Mouse (Mus musculus): ENCODE data around the gene Mgat2. TPM values are rescaled to one million over a fixed set of nuclear protein-coding genes. Genes with fewer than 3 reads are reported as not detected.
A peak's percentile ranks its signal among the peaks of the same experiment; 100 is the strongest.
"Not testable (repeated sequence)": the region's sequence is repeated elsewhere in the genome, so short reads cannot be mapped to it uniquely, and the experiment has no call there.

The Mgat2 gene
- total RNA-seq, 2 experiments from 2014 or later, result 6.0 to 7.3 TPM

GRCm38 (mm10) chr12:69164904-69165303 lies 19.1 kb upstream of the Mgat2 start:
- no peak overlapping the region for H3K4me3 ChIP-seq
- intact Hi-C loops (cut with DNase I), result no loop called here
- no peak for TF ChIP-seq CTCF (IDR thresholded peaks at IDR 0.05)
- no peak for DNase-seq
- H3K27ac ChIP-seq, result no peak overlapping the region

GRCm38 (mm10) chr12:69166861-69167581 lies 16.9 kb upstream of the Mgat2 start:
- DNase-seq; H3K27ac ChIP-seq; intact Hi-C loops (cut with DNase I); H3K4me3 ChIP-seq: not testable (repeated sequence)

GRCm38 (mm10) chr12:69167656-69168460 lies 16.1 kb upstream of the Mgat2 start:
- DNase-seq, result no peak
- intact Hi-C loops (cut with DNase I), result no loop called here
- Histone ChIP-seq H3K4me3 (peak overlapping the region; percentile 81), H3K27ac (peak overlapping the region; percentile 96)
- no peak for TF ChIP-seq CTCF (IDR thresholded peaks at IDR 0.05)

GRCm38 (mm10) chr12:69168461-69169106 lies 15.4 kb upstream of the Mgat2 start, which contains the start of gene Lrr1:
Gene Lrr1, plus strand, starts transcription at chr12:69168814.
- peak within 1 kb of the TSS; percentile 96 for H3K27ac ChIP-seq
- no peak for TF ChIP-seq CTCF (IDR thresholded peaks at IDR 0.05)
- intact Hi-C loops (cut with DNase I), result no loop called here
- H3K4me3 ChIP-seq, result peak within 1 kb of the TSS; percentile 81
- peak; percentile 91 for DNase-seq

- DNase-seq, result no peak
- TF ChIP-seq CTCF (IDR thresholded peaks at IDR 0.05), result no peak
- H3K27ac ChIP-seq, result no peak overlapping the region
- intact Hi-C loops (cut with DNase I), result no loop called here
- no peak overlapping the region for H3K4me3 ChIP-seq
These were observed 12.7 kb upstream of the Mgat2 start for GRCm38 (mm10) chr12:69171307-69171706.

- TF ChIP-seq CTCF (IDR thresholded peaks at IDR 0.05), result no peak
- H3K4me3 ChIP-seq, result no peak overlapping the region
- no peak for DNase-seq
- H3K27ac ChIP-seq, result no peak overlapping the region
- intact Hi-C loops (cut with DNase I), result no loop called here
These were observed 8.0 kb upstream of the Mgat2 start for GRCm38 (mm10) chr12:69175975-69176374.

- no peak for TF ChIP-seq CTCF (IDR thresholded peaks at IDR 0.05)
- Histone ChIP-seq H3K4me3 (no peak overlapping the region), H3K27ac (no peak overlapping the region)
- no peak for DNase-seq
- intact Hi-C loops (cut with DNase I), result no loop called here
These were observed 6.4 kb upstream of the Mgat2 start for GRCm38 (mm10) chr12:69177526-69177925.

- no peak for TF ChIP-seq CTCF (IDR thresholded peaks at IDR 0.05)
- DNase-seq, result no peak
- intact Hi-C loops (cut with DNase I), result no loop called here
- H3K27ac ChIP-seq, result no peak overlapping the region
- no peak overlapping the region for H3K4me3 ChIP-seq
These were observed 4.6 kb upstream of the Mgat2 start for GRCm38 (mm10) chr12:69179371-69179770.

- Histone ChIP-seq H3K4me3 (no peak overlapping the region), H3K27ac (no peak overlapping the region)
- no peak for TF ChIP-seq CTCF (IDR thresholded peaks at IDR 0.05)
- no peak for DNase-seq
- intact Hi-C loops (cut with DNase I), result no loop called here
These were observed 2.2 kb upstream of the Mgat2 start for GRCm38 (mm10) chr12:69181800-69182199.

- Histone ChIP-seq H3K4me3 (peak overlapping the region; percentile 99), H3K27ac (peak overlapping the region; percentile 95)
- intact Hi-C loops (cut with DNase I), result no loop called here
- TF ChIP-seq CTCF (IDR thresholded peaks at IDR 0.05), result no peak
- peak; percentile 75 for DNase-seq
These were observed 662 bp downstream of the Mgat2 start for GRCm38 (mm10) chr12:69184342-69185295.

- H3K27ac ChIP-seq, result peak overlapping the region; percentile 95; the same call in 1 of the 2 replicates
- peak overlapping the region; percentile 99 for H3K4me3 ChIP-seq
- no peak for DNase-seq
- no peak for TF ChIP-seq CTCF (IDR thresholded peaks at IDR 0.05)
- intact Hi-C loops (cut with DNase I), result no loop called here
These were observed 1.4 kb downstream of the Mgat2 start for GRCm38 (mm10) chr12:69185371-69185770.
